Mouse (Mus musculus) CH12.LX (cell line): ENCODE results near the gene Grid1. TPM values are rescaled to one million over a fixed set of nuclear protein-coding genes. Genes with fewer than 3 reads are reported as not detected.

Experiments used
- DNase-seq: peaks from one replicate; pipeline ENCODE4 v3.0.0-alpha.2; 2013; ENCODE audit errors: extremely low read depth
- H3K27ac ChIP-seq: 2 replicates; pipeline ENCODE4 v1.5.1; 2012; ENCODE audit warnings: low read depth, mild to moderate bottlenecking, control low read depth, moderate library complexity; ENCODE audit not compliant: insufficient read depth
- H3K27me3 ChIP-seq: replicated peaks from 2 replicates; pipeline ENCODE3; 2012; ENCODE audit warnings: inconsistent platforms
- H3K36me3 ChIP-seq, 2 experiments: replicated peaks in 1 of 2; 2 replicates each; pipeline versions ENCODE3 to v1.6.1; 2012; ENCODE audit warnings: inconsistent platforms in 1 of 2, low read length in 1 of 2, mild to moderate bottlenecking in 1 of 2, mixed read lengths in 1 of 2, moderate library complexity in 1 of 2; ENCODE audit not compliant: control insufficient read depth in 1 of 2, insufficient read depth in 1 of 2
- H3K4me1 ChIP-seq, 2 experiments: 2 replicates each; pipeline ENCODE4 v1.6.1; 2012; ENCODE audit warnings: inconsistent platforms in 1 of 2, moderate library complexity in 1 of 2; ENCODE audit not compliant: insufficient read depth in 2 of 2, control insufficient read depth in 1 of 2
- H3K4me2 ChIP-seq: 2 replicates; pipeline ENCODE4 v1.6.1; 2012; ENCODE audit warnings: low read depth, mild to moderate bottlenecking, control low read depth; ENCODE audit not compliant: poor library complexity, insufficient read depth, severe bottlenecking
- H3K4me3 ChIP-seq, 3 experiments: fragments of 150-350 bp in 1 of 3; sonication (generic) in 1 of 3; replicated peaks in 1 of 3; 2 replicates each; pipeline versions ENCODE3 to v1.5.1; 2011 to 2012; ENCODE audit warnings: low read depth in 2 of 3, low read length in 2 of 3, mild to moderate bottlenecking in 2 of 3, moderate library complexity in 2 of 3, control low read depth in 1 of 3, improper control_type of control experiment in 1 of 3, inconsistent platforms in 1 of 3, mixed read lengths in 1 of 3; ENCODE audit not compliant: poor library complexity in 1 of 3
- H3K79me2 ChIP-seq: replicated peaks from 2 replicates; pipeline ENCODE4 v1.6.1; 2012; ENCODE audit warnings: mild to moderate bottlenecking, moderate library complexity; ENCODE audit not compliant: control insufficient read depth, poor library complexity, insufficient read depth, severe bottlenecking; ENCODE audit errors: extremely low read depth
- H3K9ac ChIP-seq: 2 replicates; pipeline ENCODE4 v1.6.1; 2012; ENCODE audit warnings: low read depth, mild to moderate bottlenecking, control low read depth, moderate library complexity; ENCODE audit not compliant: insufficient read depth
- H3K9me3 ChIP-seq: replicated peaks from 2 replicates; pipeline ENCODE3; 2012; ENCODE audit warnings: low read length, inconsistent platforms, mixed read lengths
- BHLHE40 ChIP-seq: IDR thresholded peaks from 2 replicates; pipeline ENCODE4 v1.6.1; 2011; ENCODE audit warnings: mild to moderate bottlenecking, low read depth, low read length, improper control_type of control experiment
- CHD1 ChIP-seq: IDR thresholded peaks from 2 replicates; pipeline ENCODE4 v1.6.1; 2012; ENCODE audit warnings: low read depth, low read length, improper control_type of control experiment, inconsistent platforms
- CHD2 ChIP-seq: IDR thresholded peaks from 2 replicates; pipeline ENCODE4 v1.6.1; 2011; ENCODE audit warnings: low read length, improper control_type of control experiment
- CTCF ChIP-seq, 2 experiments: IDR thresholded peaks in 1 of 2; conservative IDR thresholded peaks in 1 of 2; 2 replicates each; pipeline ENCODE4 v1.5.1; 2011 to 2012; ENCODE audit warnings: low read depth in 2 of 2, low read length in 2 of 2, improper control_type of control experiment in 1 of 2, inconsistent platforms in 1 of 2, mild to moderate bottlenecking in 1 of 2, moderate library complexity in 1 of 2
- E2F4 ChIP-seq: IDR thresholded peaks from 2 replicates; pipeline ENCODE4 v1.6.1; 2011; ENCODE audit warnings: low read depth, low read length, improper control_type of control experiment; ENCODE audit not compliant: insufficient replicate concordance
- ELF1 ChIP-seq: IDR thresholded peaks from 2 replicates; pipeline ENCODE4 v1.6.1; 2014; ENCODE audit warnings: low read depth, mild to moderate bottlenecking, inconsistent platforms, low read length, improper control_type of control experiment
- ETS1 ChIP-seq: conservative IDR thresholded peaks from 2 replicates; pipeline ENCODE4 v1.6.1; 2012; ENCODE audit warnings: low read depth, mild to moderate bottlenecking, inconsistent platforms, low read length, improper control_type of control experiment, moderate library complexity
- GABPA ChIP-seq: IDR thresholded peaks from 2 replicates; pipeline ENCODE4 v1.6.1; 2012; ENCODE audit warnings: low read depth, low read length, improper control_type of control experiment, inconsistent platforms; ENCODE audit not compliant: insufficient replicate concordance
- JUN ChIP-seq: IDR thresholded peaks from 2 replicates; pipeline ENCODE4 v1.6.1; 2011; ENCODE audit warnings: low read depth, mild to moderate bottlenecking, low read length, improper control_type of control experiment, moderate library complexity; ENCODE audit not compliant: insufficient read depth
- JUND ChIP-seq: conservative IDR thresholded peaks from 2 replicates; pipeline ENCODE4 v1.6.1; 2011; ENCODE audit warnings: low read depth, low read length, improper control_type of control experiment
- MAFK ChIP-seq: IDR thresholded peaks from 2 replicates; pipeline ENCODE4 v1.6.1; 2011; ENCODE audit warnings: low read length, improper control_type of control experiment; ENCODE audit not compliant: insufficient replicate concordance
- MAZ ChIP-seq: IDR thresholded peaks from 2 replicates; pipeline ENCODE4 v1.6.1; 2012; ENCODE audit warnings: low read depth, mild to moderate bottlenecking, inconsistent platforms, low read length, improper control_type of control experiment, moderate library complexity
- PAX5 ChIP-seq: IDR thresholded peaks from 2 replicates; pipeline ENCODE4 v1.6.1; 2012; ENCODE audit warnings: low read length, inconsistent platforms, mixed read lengths
- RAD21 ChIP-seq: IDR thresholded peaks from 2 replicates; pipeline ENCODE4 v1.6.1; 2011; ENCODE audit warnings: low read depth, mild to moderate bottlenecking, low read length, improper control_type of control experiment, moderate library complexity
- SIN3A ChIP-seq: IDR thresholded peaks from 2 replicates; pipeline ENCODE4 v1.6.1; 2012; ENCODE audit warnings: low read length, improper control_type of control experiment, inconsistent platforms
- TCF12 ChIP-seq: IDR thresholded peaks from 2 replicates; pipeline ENCODE4 v1.6.1; 2014; ENCODE audit warnings: low read depth, mild to moderate bottlenecking, inconsistent platforms, low read length, improper control_type of control experiment
- UBTF ChIP-seq: IDR thresholded peaks from 2 replicates; pipeline ENCODE4 v1.6.1; 2012; ENCODE audit warnings: low read depth, mild to moderate bottlenecking, inconsistent platforms, low read length, improper control_type of control experiment, moderate library complexity
- USF1 ChIP-seq: IDR thresholded peaks from 2 replicates; pipeline ENCODE4 v1.6.1; 2014; ENCODE audit warnings: low read depth, mild to moderate bottlenecking, inconsistent platforms, low read length, improper control_type of control experiment
- USF2 ChIP-seq: conservative IDR thresholded peaks from 2 replicates; pipeline ENCODE4 v1.6.1; 2011; ENCODE audit warnings: low read depth, low read length, improper control_type of control experiment
- ZC3H11A ChIP-seq: IDR thresholded peaks from 2 replicates; pipeline ENCODE4 v1.6.1; 2012; ENCODE audit warnings: low read depth, mild to moderate bottlenecking, inconsistent platforms, low read length, improper control_type of control experiment
- ZMIZ1 ChIP-seq: IDR thresholded peaks from 2 replicates; pipeline ENCODE4 v1.6.1; 2012; ENCODE audit warnings: low read depth, mild to moderate bottlenecking, inconsistent platforms, low read length, improper control_type of control experiment
- ZNF384 ChIP-seq: IDR thresholded peaks from 2 replicates; pipeline ENCODE4 v1.6.1; 2012; ENCODE audit warnings: low read depth, low read length, improper control_type of control experiment, inconsistent platforms
- dilution Hi-C: fragments of 300-500 bp; cut with MboI; formaldehyde crosslinking; loops from 2 replicates; pipeline ENCODE4 v1.14.3; 2020; ENCODE audit warnings: low sequenced_read_pairs; ENCODE audit not compliant: extremely low pct_unique_long_range_greater_than_20kb, extremely low pct_ligation_motif_present
- in situ Hi-C: fragments of 300-500 bp; cut with MboI; formaldehyde crosslinking; loops from 3 replicates; pipeline ENCODE4 v1.14.3; 2019; ENCODE audit warnings: low sequenced_read_pairs, low pct_ligation_motif_present, low pct_unique_long_range_greater_than_20kb, mixed read lengths
- polyA plus RNA-seq: library from polyadenylated mRNA; unstranded; fragments of >175 nt; gene quantifications from 2 replicates; pipeline ENCODE4 v1.2.1, GENCODE M21; 2012; ENCODE audit warnings: low read depth; ENCODE audit not compliant: insufficient read length
- total RNA-seq, 2 experiments: library from RNA; depleted of rRNA; stranded (reverse); fragments of 300-350 nt in 1 of 2; fragments of >200 nt in 1 of 2; gene quantifications; 2 replicates each; pipeline ENCODE4 v1.2.3; 2012 to 2014

Gene Grid1
- total and polyA plus RNA-seq, 3 experiments: not detected

DNA sequence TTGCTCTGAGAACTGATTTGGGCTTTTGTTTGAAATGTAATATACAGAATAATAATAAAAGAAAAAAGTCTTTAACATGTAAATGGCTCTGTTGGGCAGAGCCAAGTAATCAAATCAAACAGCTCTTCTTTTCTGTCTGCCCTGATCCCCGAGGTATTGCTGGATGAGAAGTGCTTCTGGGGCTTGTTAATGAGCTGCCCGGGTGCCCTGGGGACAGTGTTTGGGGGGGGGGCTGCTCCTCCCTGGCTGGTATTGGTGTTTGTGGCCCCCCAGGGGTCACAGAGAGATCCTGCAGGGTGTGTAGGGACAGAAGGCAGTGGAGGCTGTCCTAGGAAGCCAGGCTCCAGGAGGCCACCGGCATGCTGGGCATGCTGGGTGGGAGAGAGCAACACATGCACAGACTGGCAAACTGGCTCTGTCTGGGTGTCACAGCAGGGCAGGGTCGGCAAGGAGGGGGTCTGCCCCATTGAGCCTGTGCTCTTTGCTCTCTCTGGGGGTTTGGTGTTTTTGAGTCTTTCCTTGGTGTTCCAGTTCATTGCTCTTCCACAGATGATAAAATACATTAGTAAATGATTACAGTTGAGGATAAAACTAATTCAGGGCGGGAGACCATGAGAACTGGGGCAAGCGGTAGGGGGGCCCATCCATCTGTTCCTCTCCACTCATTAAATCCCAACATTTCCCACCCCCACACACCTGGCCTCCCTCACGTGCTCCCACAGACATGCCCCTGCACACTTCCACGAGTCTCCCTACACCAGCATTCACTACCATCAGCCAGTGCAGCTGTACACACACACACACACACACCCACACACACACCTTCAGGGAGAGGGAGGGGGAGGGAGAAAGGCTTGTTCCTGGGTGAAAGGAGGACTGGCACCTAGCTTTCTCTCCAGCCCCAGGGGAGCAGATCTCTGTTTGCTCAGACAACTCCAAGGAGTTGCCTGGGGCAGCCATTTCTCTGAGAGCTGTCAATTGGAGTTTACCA lies 60.8 kb downstream of the Grid1 start:
- dilution Hi-C loops: no loop called here

DNA sequence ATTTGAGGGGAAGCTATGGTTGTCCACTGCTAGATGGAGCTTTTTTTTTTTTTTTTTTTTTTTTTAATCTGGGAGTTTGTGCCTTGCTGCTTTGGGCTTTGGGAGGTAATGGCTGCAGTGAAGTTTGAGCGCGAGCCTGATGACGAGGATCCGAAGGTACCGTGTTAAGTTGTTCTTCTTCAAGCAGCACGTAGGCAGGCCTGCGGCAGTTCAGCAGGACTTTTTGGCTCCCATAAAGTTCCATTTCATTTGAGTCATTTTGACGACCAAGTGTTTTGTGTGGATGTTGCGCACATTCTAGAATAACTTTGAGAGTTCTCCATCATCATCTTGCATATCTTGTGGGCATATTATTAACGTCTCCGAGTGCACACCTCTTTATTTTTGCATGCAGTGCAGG lies 64.3 kb downstream of the Grid1 start:
- no peak overlapping the region for H3K9ac ChIP-seq
- in situ Hi-C loops: no loop called here
- no peak overlapping the region for H3K27ac ChIP-seq
- H3K36me3 ChIP-seq: no peaks in the 10 kb centered on the region
- TF ChIP-seq USF1: no peak
- TF ChIP-seq ZMIZ1: no peak
- TF ChIP-seq JUN: no peak
- no peak for TF ChIP-seq CHD2
- H3K27me3 ChIP-seq: peaks cover 54% of the 10 kb centered on the region
- no peaks in the 10 kb centered on the region for H3K9me3 ChIP-seq
- dilution Hi-C loops: no loop called here
- H3K4me2 ChIP-seq: no peak overlapping the region
- no peaks in the 10 kb centered on the region for H3K79me2 ChIP-seq
- H3K4me3 ChIP-seq: no peak overlapping the region
- H3K4me1 ChIP-seq: peaks cover 5 to 13% of the 10 kb centered on the region in 2 experiments; a peak in 3 of 4 replicates
- DNase-seq: no peak

More for the DNA sequence above, 60.8 kb downstream of the Grid1 start:
- Histone ChIP-seq H3K27ac (no peak overlapping the region), H3K9me3 (no peaks in the 10 kb centered on the region), H3K4me1 (peaks cover 5 to 13% of the 10 kb centered on the region in 2 experiments; a peak in 3 of 4 replicates), H3K36me3 (no peaks in the 10 kb centered on the region), H3K4me2 (no peak overlapping the region), H3K9ac (no peak overlapping the region), H3K79me2 (no peaks in the 10 kb centered on the region), H3K27me3 (peaks cover 58% of the 10 kb centered on the region), H3K4me3 (no peak overlapping the region)
- in situ Hi-C loops: no loop called here
- no peak for TF ChIP-seq MAFK
- no peak for TF ChIP-seq ZNF384
- TF ChIP-seq CHD1: no peak
- TF ChIP-seq TCF12: no peak
- no peak for TF ChIP-seq CTCF (conservative IDR thresholded peaks at IDR 0.05 in 1 of 2, IDR thresholded peaks at IDR 0.05 in 1 of 2; ENCODE audit: low read depth in 2 of 2, low read length in 2 of 2)
- no peak for TF ChIP-seq PAX5
- no peak for TF ChIP-seq ELF1
- DNase-seq: no peak

- Histone ChIP-seq H3K4me3 (no peak overlapping the region), H3K79me2 (no peaks in the 10 kb centered on the region), H3K4me1 (peaks cover 5 to 11% of the 10 kb centered on the region in 2 experiments; a peak in 3 of 4 replicates), H3K36me3 (no peaks in the 10 kb centered on the region), H3K27me3 (peaks cover 51% of the 10 kb centered on the region), H3K4me2 (no peak overlapping the region)
- dilution Hi-C loops (no loop called here), in situ Hi-C loops (no loop called here)
- TF ChIP-seq ZC3H11A (no peak), ETS1 (no peak), JUND (no peak), RAD21 (no peak), BHLHE40 (no peak), SIN3A (no peak), ZMIZ1 (no peak), USF2 (no peak), UBTF (no peak), GABPA (no peak), MAZ (no peak), JUN (no peak), TCF12 (no peak), E2F4 (no peak)
- TF ChIP-seq, all 38 proteins: peak for 0
- no peaks in the 10 kb centered on the region for H3K9me3 ChIP-seq
- no peak overlapping the region for H3K9ac ChIP-seq
- no peak overlapping the region for H3K27ac ChIP-seq
- DNase-seq: no peak
Measured at GRCm38 (mm10) chr14:34884611-34885010, 64.7 kb downstream of the Grid1 start.
